Mouse (Mus musculus) thymus, adult 2 months (tissue): Measurements from ENCODE around the gene Akap3. TPM values are rescaled to one million over a fixed set of nuclear protein-coding genes. Genes with fewer than 3 reads are reported as not detected.

Source experiments
- DNase-seq: peaks from one replicate; pipeline ENCODE4 v3.0.0; 2021
- H3K27ac ChIP-seq: fragments of 200-500 bp; 2 replicates; pipeline ENCODE4 v1.5.1; 2012; ENCODE audit warnings: low read length, control low read depth; ENCODE audit not compliant: control insufficient read depth, insufficient read depth
- H3K27me3 ChIP-seq: fragments of 200-500 bp; 2 replicates; pipeline ENCODE4 v1.6.1; 2012; ENCODE audit warnings: mild to moderate bottlenecking, low read length, moderate library complexity, mixed read lengths; ENCODE audit not compliant: control insufficient read depth, insufficient read depth
- H3K36me3 ChIP-seq: fragments of 200-500 bp; 2 replicates; pipeline ENCODE4 v1.6.1; 2012; ENCODE audit warnings: mild to moderate bottlenecking, low read length, moderate library complexity; ENCODE audit not compliant: control insufficient read depth, insufficient read depth
- H3K4me1 ChIP-seq: fragments of 200-500 bp; replicated peaks from 2 replicates; pipeline ENCODE4 v1.6.1; 2012; ENCODE audit warnings: low read length; ENCODE audit not compliant: control insufficient read depth, insufficient read depth
- H3K4me3 ChIP-seq: fragments of 200-500 bp; 2 replicates; pipeline ENCODE4 v1.5.1; 2012; ENCODE audit warnings: mild to moderate bottlenecking, low read length, control low read depth, moderate library complexity; ENCODE audit not compliant: control insufficient read depth, insufficient read depth
- CTCF ChIP-seq: fragments of 200-500 bp; IDR thresholded peaks from 2 replicates; pipeline ENCODE4 v1.5.1; 2012; ENCODE audit warnings: mild to moderate bottlenecking, control low read depth, low read length, moderate library complexity, borderline replicate concordance; ENCODE audit not compliant: control insufficient read depth, poor library complexity, insufficient read depth; ENCODE audit errors: extremely low read depth
- POLR2A ChIP-seq: fragments of 200-500 bp; IDR thresholded peaks from 2 replicates; pipeline ENCODE4 v1.6.1; 2012; ENCODE audit warnings: mild to moderate bottlenecking, low read length, control low read depth, moderate library complexity; ENCODE audit not compliant: control insufficient read depth, poor library complexity, insufficient read depth; ENCODE audit errors: extremely low read depth
- WGBS: fragments of 180-500 bp; shearing (Covaris S2); methylation state at CpG from one replicate; pipeline ENCODE4 v1.1.7; 2018; 5-methylcytosine and 5-hydroxymethylcytosine counted together
- polyA plus RNA-seq: library from polyadenylated mRNA; depleted of rRNA; stranded (reverse); fragments of >200 nt; gene quantifications from 2 replicates; pipeline ENCODE4 v1.2.3, GENCODE M21; 2012; rRNA removed

Akap3 gene
- polyA plus RNA-seq, 1 experiment = 0.04 TPM

- no peak for DNase-seq
- Histone ChIP-seq H3K4me3 (no peak overlapping the region; the same call in 1 of the 2 replicates), H3K27me3 (no peaks in the 10 kb centered on the region), H3K4me1 (no peaks in the 10 kb centered on the region), H3K36me3 (no peaks in the 10 kb centered on the region), H3K27ac (no peak overlapping the region)
- WGBS = 28% methylated on average over 4 of the region's 4 CpGs
- TF ChIP-seq POLR2A (no peak), CTCF (no peak)
These were observed 57.8 kb downstream of the Akap3 start for GRCm38 (mm10) chr6:126910727-126911126.

- Histone ChIP-seq H3K27me3 (no peaks in the 10 kb centered on the region), H3K36me3 (no peaks in the 10 kb centered on the region), H3K27ac (no peak overlapping the region), H3K4me3 (no peak overlapping the region), H3K4me1 (no peaks in the 10 kb centered on the region; the same call in 1 of the 2 replicates)
- TF ChIP-seq CTCF (no peak), POLR2A (no peak)
- 86% methylated on average over 5 of the region's 5 CpGs for WGBS
- DNase-seq = no peak
These were observed 62.0 kb downstream of the Akap3 start for GRCm38 (mm10) chr6:126914928-126915327.

- H3K27me3 ChIP-seq = no peaks in the 10 kb centered on the region
- no peak within 1 kb of the TSS for H3K27ac ChIP-seq
- H3K4me1 ChIP-seq = no peaks in the 10 kb centered on the region; the same call in 1 of the 2 replicates
- no peak within 1 kb of the TSS; the same call in 1 of the 2 replicates for H3K4me3 ChIP-seq
- WGBS = 60% methylated on average over 21 of the region's 21 CpGs
- TF ChIP-seq POLR2A (no peak), CTCF (no peak)
- peaks cover 35% of the 10 kb centered on the region for H3K36me3 ChIP-seq
- DNase-seq = peak; percentile 15
These were observed 68.4 kb downstream of the Akap3 start, which contains the start of gene Dyrk4 for GRCm38 (mm10) chr6:126921111-126921881. Gene Dyrk4, minus strand, starts transcription at chr6:126921839.

Other genes starting within 250 kb of the Akap3 start
- 0.31 and 0.39 TPM in 2 replicates for gene Kcna1, start 206.7 kb upstream of the Akap3 start, polyA plus RNA-seq
- 0.15 and 0.26 TPM in 2 replicates for gene Kcna6, start 112.4 kb upstream of the Akap3 start, polyA plus RNA-seq
- gene Ndufa9, start 4.0 kb upstream of the Akap3 start, polyA plus RNA-seq = 88.7 and 98.3 TPM in 2 replicates
- 0.31 and 0.32 TPM in 2 replicates for gene Dyrk4, start 68.7 kb downstream of the Akap3 start, polyA plus RNA-seq
- gene Rad51ap1, start 86.5 kb downstream of the Akap3 start, polyA plus RNA-seq = 28.0 and 31.0 TPM in 2 replicates
- 5.3 and 7.0 TPM in 2 replicates for gene D6Wsu163e, start 86.9 kb downstream of the Akap3 start, polyA plus RNA-seq
- gene Fgf6, start 162.5 kb downstream of the Akap3 start, polyA plus RNA-seq = 0.01 TPM in 1 of 2 replicates, not detected in the other
- 0.34 and 0.73 TPM in 2 replicates for gene Fgf23, start 219.8 kb downstream of the Akap3 start, polyA plus RNA-seq